Mouse (Mus musculus) spleen, adult 2 months (tissue): ENCODE measurements around the gene Gak. TPM values are rescaled to one million over a fixed set of nuclear protein-coding genes. Genes with fewer than 3 reads are reported as not detected.

Source experiments
- DNase-seq, 2 experiments: peaks; one replicate each; pipeline versions ENCODE4 v3.0.0 to v3.0.0-alpha.2; 2012 to 2021; ENCODE audit warnings: low spot score in 2 of 2, low read depth in 1 of 2
- H3K27ac ChIP-seq: fragments of 200-500 bp; 2 replicates; pipeline ENCODE4 v1.5.1; 2012; ENCODE audit warnings: low read length, inconsistent platforms; ENCODE audit not compliant: insufficient read depth
- H3K27me3 ChIP-seq: fragments of 200-500 bp; 2 replicates; pipeline ENCODE4 v1.6.1; 2012; ENCODE audit warnings: mild to moderate bottlenecking, moderate library complexity, low read length, inconsistent platforms; ENCODE audit not compliant: control insufficient read depth, insufficient read depth
- H3K36me3 ChIP-seq: fragments of 200-500 bp; 2 replicates; pipeline ENCODE4 v1.6.1; 2012; ENCODE audit warnings: mild to moderate bottlenecking, low read length, inconsistent platforms; ENCODE audit not compliant: control insufficient read depth, insufficient read depth
- H3K4me1 ChIP-seq: fragments of 200-500 bp; 2 replicates; pipeline ENCODE4 v1.6.1; 2011; ENCODE audit warnings: inconsistent platforms; ENCODE audit not compliant: control insufficient read depth, insufficient read depth, insufficient read length
- H3K4me3 ChIP-seq: fragments of 200-500 bp; 2 replicates; pipeline ENCODE4 v1.5.1; 2011; ENCODE audit warnings: mild to moderate bottlenecking, inconsistent platforms; ENCODE audit not compliant: insufficient read depth, insufficient read length; ENCODE audit errors: extremely low read depth
- CTCF ChIP-seq: fragments of 200-500 bp; IDR thresholded peaks from 2 replicates; pipeline ENCODE4 v1.5.1; 2011; ENCODE audit warnings: mild to moderate bottlenecking, inconsistent platforms; ENCODE audit not compliant: insufficient read depth, insufficient read length, insufficient replicate concordance; ENCODE audit errors: extremely low read depth
- POLR2A ChIP-seq: fragments of 200-500 bp; IDR thresholded peaks from 2 replicates; pipeline ENCODE4 v1.6.1; 2011; ENCODE audit warnings: low read depth, low read length, inconsistent platforms
- WGBS: fragments of 180-500 bp; shearing (Covaris S2); methylation state at CpG from one replicate; pipeline ENCODE4 v1.1.7; 2018; 5-methylcytosine and 5-hydroxymethylcytosine counted together
- polyA plus RNA-seq: library from polyadenylated mRNA; depleted of rRNA; stranded (reverse); fragments of >200 nt; gene quantifications from 2 replicates; pipeline ENCODE4 v1.2.3, GENCODE M21; 2012

Gene Gak
- polyA plus RNA-seq, 1 experiment = 69.2 TPM

DNA sequence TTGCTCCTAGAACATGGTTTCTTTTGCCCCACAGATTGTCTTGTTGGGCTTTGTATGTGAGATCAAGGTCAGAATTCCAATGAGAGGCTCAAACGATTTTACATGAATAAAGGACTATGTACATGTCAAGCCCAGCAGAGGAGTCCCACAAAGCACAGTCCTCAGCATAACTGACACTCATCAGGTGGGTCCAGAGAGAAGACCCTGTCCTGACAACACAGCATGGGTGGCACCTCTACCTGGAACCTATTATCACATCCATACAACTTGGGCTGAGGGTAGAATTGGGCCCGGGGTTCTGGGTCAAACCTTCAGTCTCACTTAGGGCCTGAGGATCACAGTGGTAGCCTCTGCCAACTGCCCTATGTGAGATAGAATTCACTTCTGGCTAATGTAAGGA, 64.2 kb downstream of the Gak start:
- 88% methylated on average over 2 of the region's 2 CpGs for WGBS
- peaks cover 16% of the 10 kb centered on the region for H3K36me3 ChIP-seq
- no peaks in the 10 kb centered on the region for H3K4me1 ChIP-seq
- DNase-seq = no peak
- no peak for TF ChIP-seq CTCF
- no peak for TF ChIP-seq POLR2A
- H3K27ac ChIP-seq = no peak overlapping the region
- H3K4me3 ChIP-seq = no peak overlapping the region
- H3K27me3 ChIP-seq = no peaks in the 10 kb centered on the region

DNA sequence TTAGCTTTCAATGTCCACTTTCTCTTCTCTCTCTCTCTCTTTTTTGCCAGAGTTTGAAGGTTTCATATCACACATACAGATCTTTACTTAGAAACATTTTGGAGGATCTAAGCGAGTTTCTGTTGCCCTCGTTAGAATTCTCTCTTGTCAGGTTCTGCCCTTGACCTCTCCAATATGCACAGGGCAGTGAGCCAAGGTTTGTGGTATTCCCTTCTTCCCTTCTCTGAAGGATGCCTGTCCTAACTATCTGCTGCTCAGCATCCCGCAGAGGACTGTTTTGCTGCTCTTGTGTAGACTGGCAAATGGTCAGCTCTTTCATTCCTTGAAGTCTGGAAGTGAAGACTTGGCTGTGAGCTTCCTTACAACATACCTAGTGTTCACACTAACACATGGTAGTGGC, 65.2 kb downstream of the Gak start:
- no peak overlapping the region for H3K27ac ChIP-seq
- no peak for DNase-seq
- TF ChIP-seq POLR2A (no peak), CTCF (no peak)

DNA sequence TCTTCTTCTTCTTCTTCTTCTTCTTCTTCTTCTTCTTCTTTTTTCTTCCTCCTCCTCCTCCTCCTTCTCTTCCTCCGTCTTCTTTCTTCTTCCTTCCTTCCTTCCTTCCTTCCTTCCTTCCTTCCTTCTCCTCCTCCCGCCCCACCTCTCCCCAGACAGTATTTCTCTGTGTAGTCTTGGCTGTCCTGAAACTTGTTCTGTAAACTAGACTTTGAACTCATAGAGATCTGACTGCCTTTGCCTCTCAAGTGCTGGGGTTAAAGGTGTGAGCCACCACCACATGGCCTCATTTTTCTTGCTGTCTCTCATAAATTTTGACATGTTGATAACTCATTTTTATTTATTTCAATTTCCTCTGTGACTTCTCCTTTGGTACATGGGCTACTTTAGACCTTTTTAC, 67.1 kb downstream of the Gak start:
- Histone ChIP-seq H3K27ac (no peak overlapping the region), H3K36me3 (no peaks in the 10 kb centered on the region), H3K4me3 (no peak overlapping the region), H3K27me3 (no peaks in the 10 kb centered on the region), H3K4me1 (no peaks in the 10 kb centered on the region)
- 49% methylated on average over 2 of the region's 2 CpGs for WGBS
- no peak for DNase-seq
- TF ChIP-seq CTCF (no peak), POLR2A (no peak)

More for the DNA sequence above, 65.2 kb downstream of the Gak start:
- 71% methylated on average over 3 of the region's 3 CpGs for WGBS
- Histone ChIP-seq H3K4me1 (no peaks in the 10 kb centered on the region), H3K36me3 (peaks cover 7% of the 10 kb centered on the region), H3K27me3 (no peaks in the 10 kb centered on the region), H3K4me3 (no peak overlapping the region)

DNA sequence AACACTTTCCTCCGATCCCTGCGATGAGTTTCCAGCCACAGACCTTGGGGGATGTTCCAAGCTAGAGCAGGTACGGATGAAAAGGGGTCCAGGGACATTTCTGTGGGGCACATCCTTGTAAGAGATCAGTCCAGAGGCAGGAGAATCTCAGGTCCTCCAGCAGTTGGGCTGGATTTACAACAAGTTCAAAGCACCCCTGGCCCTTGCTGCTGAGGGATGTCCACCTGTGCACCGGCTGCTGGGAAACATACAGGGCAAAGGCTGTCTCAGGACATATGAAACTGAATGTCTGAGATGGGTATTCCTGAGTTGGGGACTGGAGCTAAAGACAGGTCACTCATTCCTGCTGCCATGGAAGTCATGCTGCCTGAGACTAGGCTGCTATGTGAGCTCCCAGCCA, 72.6 kb downstream of the Gak start:
- no peak for TF ChIP-seq CTCF
- no peak for TF ChIP-seq POLR2A
- H3K4me3 ChIP-seq = no peak overlapping the region
- H3K4me1 ChIP-seq = no peaks in the 10 kb centered on the region
- H3K36me3 ChIP-seq = no peaks in the 10 kb centered on the region
- 0 out of 2 replicates have a peak, but pooled peaks cover 2% of the 10 kb centered on the region for H3K27me3 ChIP-seq
- no peak for DNase-seq
- no peak overlapping the region for H3K27ac ChIP-seq
- 71% methylated on average over 4 of the region's 4 CpGs for WGBS

DNA sequence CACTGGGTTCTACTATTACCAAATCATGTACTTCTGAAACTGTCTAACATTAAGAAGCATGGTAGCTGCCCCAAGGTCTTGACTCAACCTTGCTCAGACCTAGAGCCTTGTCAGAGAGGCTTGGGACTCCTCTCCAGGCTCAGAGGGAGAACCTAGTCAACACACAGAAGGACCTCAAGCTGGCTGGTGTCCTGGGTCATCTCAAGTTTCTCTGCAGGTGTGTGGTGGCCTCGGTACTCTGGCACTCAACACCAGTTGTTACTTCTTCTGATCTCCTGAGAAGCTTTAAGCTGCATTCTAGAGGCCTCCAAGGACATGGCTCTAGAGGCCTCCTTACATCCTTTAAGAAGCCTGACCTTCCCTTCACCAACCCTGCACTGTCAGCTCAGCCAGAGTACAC, 75.5 kb downstream of the Gak start:
- Histone ChIP-seq H3K27me3 (peaks cover 9% of the 10 kb centered on the region), H3K27ac (no peak overlapping the region), H3K4me3 (no peak overlapping the region), H3K4me1 (no peaks in the 10 kb centered on the region), H3K36me3 (no peaks in the 10 kb centered on the region)
- no peak for DNase-seq
- TF ChIP-seq CTCF = no peak
- 75% methylated on average over 1 of the region's 1 CpGs for WGBS

DNA sequence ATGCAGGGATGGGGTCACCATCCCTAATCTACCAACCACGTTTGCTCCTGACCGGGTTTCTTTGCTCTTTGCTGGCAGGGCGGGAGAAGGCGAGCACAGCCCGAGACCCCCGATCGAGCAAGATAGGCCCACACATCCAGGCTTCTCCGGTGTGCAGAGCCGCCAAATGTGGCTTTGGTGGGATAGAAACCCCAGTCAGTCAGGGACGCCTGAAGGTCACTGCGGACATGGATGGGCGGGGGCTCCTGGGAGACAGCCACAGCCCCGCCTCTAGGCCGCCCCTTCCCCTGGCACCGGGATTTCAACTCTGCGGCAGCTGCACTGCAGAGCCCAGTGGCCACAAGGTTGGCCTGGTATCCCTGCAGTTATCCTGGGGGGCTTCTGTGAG, 79.4 kb downstream of the Gak start:
- H3K27me3 ChIP-seq = peaks cover 9% of the 10 kb centered on the region
- no peaks in the 10 kb centered on the region for H3K4me1 ChIP-seq
- no peak for TF ChIP-seq POLR2A
- TF ChIP-seq CTCF = no peak
- no peak overlapping the region for H3K4me3 ChIP-seq
- no peaks in the 10 kb centered on the region for H3K36me3 ChIP-seq
- H3K27ac ChIP-seq = no peak overlapping the region
- 14% methylated on average over 16 of the region's 16 CpGs for WGBS
- DNase-seq = no peak

DNA sequence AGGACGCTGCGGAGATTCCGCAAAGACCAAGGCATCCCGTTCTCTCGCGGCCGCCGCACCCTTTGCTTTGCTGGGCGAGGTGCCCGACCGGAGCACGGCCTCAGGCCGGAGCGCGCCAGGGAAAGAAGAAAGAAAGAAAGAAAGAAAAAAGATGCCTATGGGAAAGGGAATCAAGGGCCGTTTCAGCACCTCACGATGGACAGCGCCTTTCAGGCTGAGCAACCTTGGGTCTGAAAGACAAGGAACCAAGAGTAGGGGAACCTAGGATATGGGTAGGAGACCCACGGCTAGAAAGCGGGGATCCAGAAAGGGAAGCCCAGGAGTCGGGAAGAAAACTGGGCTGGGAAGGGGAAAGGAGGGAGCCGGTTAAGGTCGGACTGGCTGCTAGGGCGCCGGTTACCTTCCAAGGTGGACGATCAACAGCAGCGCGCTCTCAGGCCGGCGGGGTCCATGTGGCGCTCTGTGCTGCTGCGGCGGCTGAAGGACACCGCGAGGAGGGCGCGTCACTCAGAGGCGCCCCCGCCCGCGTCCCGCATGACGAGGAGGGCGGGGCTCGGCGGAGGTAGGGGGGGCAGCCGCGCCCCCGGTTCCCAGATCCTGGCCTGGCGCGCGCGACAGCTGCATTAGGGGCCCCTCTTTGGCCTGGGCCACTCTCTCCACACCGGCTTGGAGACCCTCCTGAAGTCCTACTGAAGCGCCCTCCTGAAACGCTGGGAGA, 79.9 kb downstream of the Gak start, which contains the start of gene Cplx1:
TSS of gene Cplx1 (minus strand) at position 536 of the 718 bp plus-strand sequence.
- DNase-seq = no peak
- no peak within 1 kb of the TSS for H3K27ac ChIP-seq
- no peak for TF ChIP-seq CTCF
- TF ChIP-seq POLR2A = no peak
- H3K27me3 ChIP-seq = peaks cover 7% of the 10 kb centered on the region
- H3K4me1 ChIP-seq = no peaks in the 10 kb centered on the region
- no peak within 1 kb of the TSS for H3K4me3 ChIP-seq
- H3K36me3 ChIP-seq = no peaks in the 10 kb centered on the region
- WGBS = 6% methylated on average over 50 of the region's 56 CpGs
